Comparison of ENCODE assay signal across 14 mouse cellular contexts in the genomic region with DNA sequence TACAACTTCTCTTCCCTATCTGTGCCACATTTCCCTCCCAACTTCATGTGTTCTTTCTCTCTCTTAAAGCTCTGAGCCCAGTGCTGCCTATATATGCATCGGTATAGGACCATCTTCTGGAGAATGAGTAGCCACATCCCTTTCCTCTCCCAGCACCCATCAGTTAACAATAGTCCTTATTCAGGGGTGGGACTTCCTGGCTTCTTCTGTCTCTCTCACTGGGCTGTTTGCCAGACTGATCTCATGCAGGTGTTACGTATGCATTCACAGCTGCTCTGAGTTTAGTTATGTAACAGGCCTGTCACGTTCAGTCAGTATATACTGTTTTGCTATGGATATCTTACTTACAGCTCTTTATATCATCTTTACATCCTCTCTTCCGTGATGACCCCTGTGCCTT. TPM values are rescaled to one million over a fixed set of nuclear protein-coding genes. Genes with fewer than 3 reads are reported as not detected.
DNase-seq lines count a peak whose midpoint lies in the region; ATAC-seq and TF ChIP-seq lines count a peak whose summit lies in the region.
"Had no signal": no experiment of that assay in that cellular context is flagged by ENCODE, and none has a peak within 500 bp of the region (broad histone marks: within the 10 kb centered on the region; RNA-seq: fewer than 3 reads in every experiment).

No protein-coding gene starts in this region.

- TF ChIP-seq POLR2A in lung, adult 2 months (IDR thresholded peaks at IDR 0.05; ENCODE audit: borderline replicate concordance, extremely low read depth, low read depth, low read length): no peak
- TF ChIP-seq POLR2A in cortical plate, adult 2 months (IDR thresholded peaks at IDR 0.05; ENCODE audit: extremely low read depth, insufficient read depth, low read length): no peak

- H3K4me1 ChIP-seq in forebrain, embryonic 15.5 days: peaks cover 6% of the 10 kb centered on the region
- no peaks in the 10 kb centered on the region for H3K4me1 ChIP-seq in forebrain, embryonic 12.5 days
- H3K4me1 ChIP-seq in lung, adult 2 months (ENCODE audit: control insufficient read depth, insufficient read depth, low read length): peaks cover 2% of the 10 kb centered on the region; the same call in 1 of the 2 replicates
- peaks cover 2% of the 10 kb centered on the region; the same call in 1 of the 2 replicates for H3K4me1 ChIP-seq in cortical plate, adult 2 months (ENCODE audit: control insufficient read depth, insufficient read depth, low read length)
- H3K4me1 ChIP-seq in hindbrain, postnatal 0 days (ENCODE audit: insufficient read depth, low read length): no peaks in the 10 kb centered on the region
- H3K4me1 ChIP-seq: hindbrain, embryonic 13.5 days had no signal

- H3K36me3 ChIP-seq in forebrain, embryonic 15.5 days: no peaks in the 10 kb centered on the region
- no peaks in the 10 kb centered on the region for H3K36me3 ChIP-seq in forebrain, embryonic 12.5 days (replicated peaks)
- no peaks in the 10 kb centered on the region for H3K36me3 ChIP-seq in hindbrain, postnatal 0 days (ENCODE audit: insufficient read depth, low read length)
- H3K36me3 ChIP-seq: hindbrain, embryonic 13.5 days had no signal

- peak; percentile 4 to 11 for DNase-seq in lung, adult 18-20 months
- no peak for DNase-seq in lung, adult 2 months
- DNase-seq in retina, postnatal 1 day: peak; percentile 20
- no peak for DNase-seq in hindbrain, postnatal 0 days (ENCODE audit: low spot score)
- DNase-seq in urinary bladder, postnatal 4 days (ENCODE audit: low spot score in 2 of 2): no peak
- DNase-seq: cerebellum, adult 18-20 months; gastrocnemius, postnatal 36 days; kidney, postnatal 10 days had no signal

- no peak overlapping the region for H3K4me3 ChIP-seq in forebrain, embryonic 15.5 days
- no peak overlapping the region for H3K4me3 ChIP-seq in forebrain, embryonic 12.5 days (replicated peaks)
- no peak overlapping the region for H3K4me3 ChIP-seq in lung, adult 2 months (replicated peaks; ENCODE audit: extremely low read depth, low read depth, low read length)
- no peak overlapping the region for H3K4me3 ChIP-seq in cortical plate, adult 2 months (ENCODE audit: insufficient read depth, low read length)
- H3K4me3 ChIP-seq in hindbrain, postnatal 0 days (ENCODE audit: low read length): no peak overlapping the region
- H3K4me3 ChIP-seq: hindbrain, embryonic 13.5 days; neural tube, embryonic 15.5 days had no signal

- no peak overlapping the region for H3K9ac ChIP-seq in forebrain, embryonic 15.5 days (replicated peaks)
- H3K9ac ChIP-seq in forebrain, embryonic 12.5 days: no peak overlapping the region
- H3K9ac ChIP-seq in hindbrain, postnatal 0 days (replicated peaks; ENCODE audit: low read length): no peak overlapping the region
- H3K9ac ChIP-seq: hindbrain, embryonic 13.5 days; neural tube, embryonic 15.5 days had no signal

- H3K9me3 ChIP-seq in forebrain, embryonic 15.5 days: no peaks in the 10 kb centered on the region
- no peaks in the 10 kb centered on the region for H3K9me3 ChIP-seq in forebrain, embryonic 12.5 days
- no peaks in the 10 kb centered on the region for H3K9me3 ChIP-seq in hindbrain, postnatal 0 days (ENCODE audit: low read length)
- H3K9me3 ChIP-seq: hindbrain, embryonic 13.5 days; neural tube, embryonic 15.5 days had no signal

- no peak overlapping the region for H3K4me2 ChIP-seq in forebrain, embryonic 15.5 days (replicated peaks)
- H3K4me2 ChIP-seq in forebrain, embryonic 12.5 days: no peak overlapping the region
- no peak overlapping the region for H3K4me2 ChIP-seq in hindbrain, postnatal 0 days (ENCODE audit: low read depth, low read length)
- H3K4me2 ChIP-seq: hindbrain, embryonic 13.5 days; neural tube, embryonic 15.5 days had no signal

- H3K27ac ChIP-seq in forebrain, embryonic 15.5 days (replicated peaks): no peak overlapping the region
- no peak overlapping the region for H3K27ac ChIP-seq in forebrain, embryonic 12.5 days
- 0 out of 2 replicates have a peak overlapping the region, but pooled peaks have one; percentile 30 for H3K27ac ChIP-seq in cortical plate, adult 2 months (ENCODE audit: insufficient read depth, low read length)
- H3K27ac ChIP-seq in hindbrain, postnatal 0 days: no peak overlapping the region
- H3K27ac ChIP-seq: hindbrain, embryonic 13.5 days; neural tube, embryonic 15.5 days had no signal

- TF ChIP-seq CTCF in lung, adult 2 months (IDR thresholded peaks at IDR 0.05; ENCODE audit: insufficient read depth, low read length): no peak
- TF ChIP-seq CTCF in cortical plate, adult 2 months (IDR thresholded peaks at IDR 0.05; ENCODE audit: extremely low read depth, insufficient read depth, low read length): no peak
- no peak for TF ChIP-seq CTCF in hindbrain, postnatal 0 days (IDR thresholded peaks at IDR 0.05; ENCODE audit: low read depth)

- H3K27me3 ChIP-seq in forebrain, embryonic 15.5 days: no peaks in the 10 kb centered on the region
- H3K27me3 ChIP-seq in forebrain, embryonic 12.5 days: no peaks in the 10 kb centered on the region
- H3K27me3 ChIP-seq in hindbrain, postnatal 0 days (ENCODE audit: insufficient read depth, low read length): no peaks in the 10 kb centered on the region
- H3K27me3 ChIP-seq: CH12.LX; hindbrain, embryonic 13.5 days; neural tube, embryonic 15.5 days had no signal

- ATAC-seq in forebrain, embryonic 15.5 days (replicated peaks): 0 out of 2 replicates have a peak, but pooled peaks have one; percentile 23
- no peak for ATAC-seq in forebrain, embryonic 12.5 days (ENCODE audit: low FRiP score)
- no peak for ATAC-seq in hindbrain, postnatal 0 days

- 60% methylated on average over 4 of the region's 4 CpGs for WGBS in forebrain, embryonic 15.5 days
- WGBS in forebrain, embryonic 12.5 days: 82% methylated on average over 4 of the region's 4 CpGs
- WGBS in lung, adult 2 months: 30% methylated on average over 4 of the region's 4 CpGs
- 64% methylated on average over 4 of the region's 4 CpGs for WGBS in hindbrain, postnatal 0 days

RNA-seq across cellular contexts. Expression of a gene that starts 35.5 kb away (rescaled TPM):
- 68.7 and 69.1 TPM in 2 replicates for polyA plus RNA-seq in forebrain, embryonic 15.5 days (2015; fragmentation: Nextera tagmentation; extraction: Ambion mirVana)
- polyA plus RNA-seq in forebrain, embryonic 12.5 days (2016; fragmentation: Nextera tagmentation; extraction: Ambion mirVana): 88.3 and 94.6 TPM in 2 replicates
- 19.3 and 27.5 TPM in 2 replicates for polyA plus RNA-seq in lung, adult 2 months (2012; rRNA removed)
- 67.3 and 69.1 TPM in 2 replicates for polyA plus RNA-seq in cortical plate, adult 2 months (2012; rRNA removed)
- 52.6 and 53.2 TPM in 2 replicates for total RNA-seq in hindbrain, postnatal 0 days (2014; rRNA removed)
- polyA plus RNA-seq in hindbrain, postnatal 0 days (2015; fragmentation: Nextera tagmentation; extraction: Ambion mirVana): 25.7 and 27.2 TPM in 2 replicates

Comparison
In these comparisons a context has a peak if more than half of its experiments do, and no peak if none do; other contexts are left out.
1. DNase-seq: peak in lung, adult 18-20 months (2 of 2) and retina, postnatal 1 day (single experiment); none in lung, adult 2 months (single experiment), hindbrain, postnatal 0 days (single experiment) and urinary bladder, postnatal 4 days (0 of 2).